Mouse (Mus musculus) adrenal gland, adult 2 months (tissue): ENCODE measurements around the gene Txndc11. TPM values are rescaled to one million over a fixed set of nuclear protein-coding genes. Genes with fewer than 3 reads are reported as not detected.

Source experiments
- DNase-seq: peaks from one replicate; pipeline ENCODE4 v3.0.0; 2021
- polyA plus RNA-seq: library from polyadenylated mRNA; depleted of rRNA; stranded (reverse); fragments of >200 nt; gene quantifications from 2 replicates; pipeline ENCODE4 v1.2.3, GENCODE M21; 2012
- total RNA-seq, 2 experiments: library from RNA; stranded (reverse); gene quantifications; 2 replicates each; pipeline ENCODE4 v1.2.3; 2021

Txndc11 gene
- total and polyA plus RNA-seq, 3 experiments, result 33.2 to 72.4 (median 38.3) TPM

- DNase-seq, result peak; percentile 99
These were observed 68.2 kb downstream of the Txndc11 start, which contains the start of gene Litaf for GRCm38 (mm10) chr16:11066029-11066832. TSS of gene Litaf (minus strand) at chr16:11066157.

DNA sequence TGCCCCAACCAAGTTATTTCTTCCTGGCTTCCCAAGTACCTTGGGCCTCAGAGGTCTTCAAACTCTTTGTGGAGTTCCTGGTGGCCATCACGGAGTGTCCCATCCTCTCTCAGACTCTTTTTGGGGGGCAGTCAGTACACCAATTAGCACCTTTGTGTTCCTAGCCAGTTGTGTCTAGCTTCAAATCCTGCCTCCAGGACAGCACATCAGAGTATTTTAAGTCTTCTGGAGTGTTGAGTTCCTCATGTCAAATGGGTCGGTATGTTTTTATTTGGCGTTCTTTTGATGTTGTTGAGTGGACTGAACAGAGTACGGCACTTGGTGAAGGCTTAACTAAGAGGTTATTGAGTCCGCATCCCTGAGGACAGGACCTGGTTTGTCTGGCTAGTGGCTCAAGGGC lies 69.0 kb downstream of the Txndc11 start:
- DNase-seq, result no peak

DNA sequence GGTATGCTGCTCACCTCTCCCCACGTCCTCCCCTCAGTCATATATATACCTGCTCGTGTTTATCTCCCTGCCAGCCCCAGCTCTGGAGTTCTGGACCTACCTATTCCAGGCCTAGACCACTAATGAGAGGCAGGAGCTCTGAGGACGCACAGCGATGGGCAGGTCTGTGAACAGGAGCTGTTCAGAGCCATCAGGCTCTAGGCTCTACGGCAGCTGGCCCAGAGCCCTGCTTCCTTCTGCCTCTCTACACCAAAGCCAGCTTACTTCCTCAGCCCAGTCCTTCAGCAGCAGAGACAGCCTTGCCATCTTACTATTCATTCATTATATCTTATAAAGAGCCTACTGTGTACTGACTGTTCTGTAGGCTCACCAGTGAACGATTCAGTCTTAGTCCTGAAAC lies 69.7 kb downstream of the Txndc11 start:
- DNase-seq, result no peak

DNA sequence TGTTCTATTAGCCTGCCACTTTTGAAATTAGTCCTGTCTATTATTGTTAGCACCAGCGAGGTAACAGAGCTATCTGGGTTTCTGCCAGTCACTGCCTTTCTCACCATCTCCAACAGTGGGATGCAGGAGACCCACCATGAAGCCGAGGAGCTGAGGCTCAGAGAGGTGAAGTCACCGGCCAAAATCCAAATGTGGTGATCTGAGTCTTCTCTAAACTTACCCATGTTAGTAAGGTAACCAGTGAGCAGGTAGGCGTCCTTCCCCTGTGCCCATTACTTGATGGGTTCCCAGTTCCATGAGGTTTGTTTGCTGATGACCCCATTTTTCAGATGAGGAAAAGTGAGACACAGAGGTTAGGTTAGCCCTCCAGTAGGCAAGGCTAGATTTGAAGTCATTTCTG lies 70.1 kb downstream of the Txndc11 start:
- no peak for DNase-seq

DNA sequence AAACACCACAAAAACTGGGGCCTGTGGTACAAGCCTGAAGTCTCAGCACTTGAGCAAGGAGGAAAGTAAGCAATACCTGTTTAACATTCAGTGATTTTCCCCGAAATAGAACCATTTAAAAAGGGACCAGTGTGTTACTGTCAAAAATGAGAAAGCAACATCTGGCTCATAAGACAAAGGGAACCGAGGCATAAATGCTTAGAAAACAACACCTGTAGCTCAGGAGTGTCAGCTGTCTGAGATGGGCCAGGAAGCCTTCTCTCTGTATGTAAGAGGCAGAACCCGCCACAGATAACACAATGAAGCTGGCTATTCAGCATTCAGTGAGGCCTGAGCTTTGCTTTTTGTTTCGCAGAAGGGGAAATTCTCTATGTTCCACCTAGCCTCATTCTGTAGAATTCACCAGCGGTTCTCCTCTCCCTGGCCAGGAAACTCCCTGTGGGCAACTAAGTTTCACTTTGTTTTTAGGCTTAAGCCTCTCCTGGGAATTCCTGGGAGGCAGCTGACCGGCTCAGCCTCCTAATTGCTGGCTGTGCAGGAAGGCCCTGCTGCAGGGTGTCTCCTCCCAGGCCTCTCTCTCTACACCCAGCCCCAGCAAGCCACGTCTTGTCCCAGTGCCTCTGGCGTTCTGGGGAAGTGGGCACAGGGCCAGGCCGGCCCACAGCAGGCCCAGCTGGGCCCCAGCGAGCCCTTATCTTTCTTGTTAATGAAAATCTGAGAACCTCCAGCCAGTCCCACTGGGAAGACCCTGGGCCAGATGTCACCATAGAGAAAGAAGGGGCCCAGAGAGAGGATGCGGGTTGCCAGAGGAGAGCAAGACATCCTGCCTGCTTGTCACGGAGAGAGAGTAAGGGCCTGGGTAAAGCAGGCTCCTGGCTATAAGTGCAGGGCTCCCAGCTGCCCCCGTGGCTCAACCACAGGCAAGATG lies 71.4 kb downstream of the Txndc11 start:
- peak; percentile 83 for DNase-seq

GRCm38 (mm10) chr16:11060645-11061044 lies 73.8 kb downstream of the Txndc11 start, which contains the start of gene Snn:
TSS of gene Snn (plus strand) at chr16:11060945.
- DNase-seq, result no peak

- no peak for DNase-seq
These were observed 78.5 kb downstream of the Txndc11 start for GRCm38 (mm10) chr16:11055916-11056315.

DNA sequence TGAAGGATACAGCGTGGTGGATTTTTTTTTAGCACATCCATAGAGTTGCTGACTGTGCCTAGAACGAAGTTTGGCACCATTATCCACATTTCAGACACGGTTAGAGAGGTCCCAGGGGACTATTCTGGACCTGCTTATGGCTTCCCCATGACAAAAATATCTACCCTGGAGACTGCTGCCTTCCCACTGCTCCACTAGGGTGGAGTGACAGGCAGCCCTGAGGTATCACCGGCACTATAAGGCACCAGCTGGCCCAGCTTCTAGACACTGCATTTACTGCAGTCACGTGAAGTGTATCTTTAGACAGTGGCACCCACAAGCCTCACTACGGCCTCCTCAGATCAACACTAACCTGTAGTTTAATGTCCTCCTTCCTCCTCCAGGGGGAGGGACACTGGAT lies 79.6 kb downstream of the Txndc11 start:
- DNase-seq, result no peak

DNA sequence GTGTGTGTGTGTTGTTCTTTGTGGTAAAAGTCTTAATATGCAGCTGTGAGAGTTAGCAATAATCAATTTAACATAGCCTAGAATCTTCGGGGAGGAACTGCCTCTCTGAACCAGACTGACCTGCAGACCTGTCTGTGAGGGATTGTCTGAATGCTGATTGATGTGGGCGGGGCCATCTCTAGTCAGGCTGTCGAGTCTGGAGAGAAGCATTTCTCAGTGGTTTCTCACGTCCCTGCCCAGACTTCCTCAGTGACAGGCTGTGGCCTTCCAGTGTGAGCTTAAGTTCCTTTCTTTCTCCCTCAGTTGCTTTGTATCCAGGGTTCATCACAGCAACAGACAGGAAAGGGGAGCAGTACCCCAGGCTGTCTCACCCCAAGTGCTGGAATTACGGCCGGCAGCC lies 80.0 kb downstream of the Txndc11 start:
- no peak for DNase-seq

DNA sequence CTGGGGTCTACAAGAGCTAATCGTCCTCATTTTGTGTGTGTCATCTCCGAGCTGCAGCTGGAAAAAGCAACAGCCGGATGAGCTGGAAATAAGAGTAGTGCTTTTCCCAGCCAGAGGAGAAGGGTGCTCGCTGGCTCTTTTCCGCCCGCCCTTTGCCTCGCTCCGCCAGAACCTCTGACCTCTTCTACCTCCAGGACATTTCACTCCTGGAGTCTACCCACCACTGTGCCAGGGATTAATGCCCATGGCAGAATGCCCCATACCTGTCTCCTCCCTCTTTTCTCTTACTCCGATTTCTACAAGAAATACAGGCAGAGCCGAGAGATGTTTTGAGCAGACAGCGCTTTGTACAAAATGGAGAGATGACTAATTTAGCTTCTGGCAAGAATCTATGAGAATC lies 83.3 kb downstream of the Txndc11 start:
- no peak for DNase-seq

DNA sequence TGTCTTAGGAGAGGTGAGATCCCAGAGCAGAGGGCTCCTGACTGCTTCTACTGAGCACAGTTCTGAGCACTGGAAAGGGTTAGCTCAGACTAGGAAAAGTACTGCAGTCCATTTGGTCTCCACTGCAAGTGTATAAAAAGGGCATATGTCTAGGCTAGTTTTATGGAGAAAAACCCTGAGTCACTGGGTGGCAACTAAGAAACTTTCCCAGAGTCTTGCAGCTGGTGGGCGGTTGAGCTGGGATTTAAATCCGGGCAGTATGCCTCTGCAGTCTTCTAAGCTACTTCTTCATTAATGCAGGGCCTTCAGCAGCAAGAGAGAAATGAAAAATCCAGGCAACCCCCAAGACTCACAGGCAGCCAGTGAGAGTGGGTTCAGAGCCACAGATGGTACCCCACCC lies 84.2 kb downstream of the Txndc11 start:
- DNase-seq, result no peak

DNA sequence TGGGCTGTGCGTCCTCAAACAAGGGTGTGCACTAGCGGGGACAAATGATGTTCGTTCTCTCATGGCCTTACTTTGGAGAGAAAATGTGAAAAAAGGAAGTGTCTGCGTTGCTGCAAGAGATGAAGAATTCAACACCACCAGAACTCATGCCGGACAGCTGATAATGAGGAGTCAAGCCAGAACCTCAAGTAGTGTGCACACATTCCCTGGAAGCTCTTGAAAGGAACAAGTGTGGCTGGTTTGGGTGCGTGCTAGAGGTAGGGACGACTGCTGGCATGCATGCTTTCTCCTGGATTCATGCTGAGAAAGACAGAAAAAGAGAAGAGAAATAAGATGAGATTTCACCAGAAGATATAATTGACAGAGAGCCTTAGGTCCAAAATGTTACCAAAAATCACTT lies 87.3 kb downstream of the Txndc11 start:
- DNase-seq, result no peak

DNA sequence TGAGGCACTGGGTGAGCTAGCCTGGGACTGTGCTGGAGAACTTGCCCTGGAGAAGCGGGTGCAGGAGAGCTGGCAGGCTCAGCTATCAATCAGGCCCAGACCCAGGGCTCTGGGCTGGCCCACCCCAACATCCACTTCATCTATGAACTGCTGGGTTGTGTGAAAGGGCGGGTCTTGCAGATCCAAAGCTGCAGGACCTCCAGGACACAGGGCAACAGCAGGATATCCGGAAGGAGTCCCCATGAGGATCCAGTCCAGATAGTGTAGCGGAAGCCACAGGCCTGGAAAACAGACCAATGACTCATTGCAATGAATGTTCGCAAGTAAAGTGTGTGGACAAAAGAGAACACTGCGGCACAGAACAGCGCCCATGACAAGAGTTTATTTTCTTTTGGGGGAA lies 88.0 kb downstream of the Txndc11 start:
- no peak for DNase-seq

DNA sequence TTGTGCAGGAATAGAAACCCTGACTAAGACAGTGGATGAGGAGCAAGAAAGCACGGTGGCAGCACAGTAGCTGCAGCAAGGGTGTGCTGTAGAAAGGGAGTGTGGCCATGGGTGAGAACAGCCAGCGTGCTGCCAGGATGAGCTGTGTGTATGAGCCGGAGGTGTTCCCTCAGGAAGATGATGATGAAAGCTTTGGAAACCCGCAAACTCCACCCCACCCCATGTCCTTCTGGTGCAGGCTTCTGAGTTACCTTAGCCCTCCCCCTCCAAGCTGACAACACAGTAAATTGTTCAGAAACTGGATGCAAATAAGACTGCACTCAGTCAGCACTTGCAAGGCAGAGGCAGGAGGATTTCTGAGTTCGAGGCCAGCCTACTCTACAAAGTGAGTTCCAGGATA lies 91.2 kb downstream of the Txndc11 start:
- DNase-seq, result no peak

GRCm38 (mm10) chr16:11040603-11041002 lies 93.8 kb downstream of the Txndc11 start:
- DNase-seq, result no peak

- peak; percentile 62 for DNase-seq
These were observed 98.5 kb downstream of the Txndc11 start for GRCm38 (mm10) chr16:11035790-11036431.

GRCm38 (mm10) chr16:11035273-11035672 lies 99.2 kb downstream of the Txndc11 start:
- DNase-seq, result no peak

GRCm38 (mm10) chr16:11034193-11034803 lies 100.2 kb downstream of the Txndc11 start:
- peak; percentile 87 for DNase-seq

GRCm38 (mm10) chr16:11031320-11031719 lies 103.1 kb downstream of the Txndc11 start:
- no peak for DNase-seq

DNA sequence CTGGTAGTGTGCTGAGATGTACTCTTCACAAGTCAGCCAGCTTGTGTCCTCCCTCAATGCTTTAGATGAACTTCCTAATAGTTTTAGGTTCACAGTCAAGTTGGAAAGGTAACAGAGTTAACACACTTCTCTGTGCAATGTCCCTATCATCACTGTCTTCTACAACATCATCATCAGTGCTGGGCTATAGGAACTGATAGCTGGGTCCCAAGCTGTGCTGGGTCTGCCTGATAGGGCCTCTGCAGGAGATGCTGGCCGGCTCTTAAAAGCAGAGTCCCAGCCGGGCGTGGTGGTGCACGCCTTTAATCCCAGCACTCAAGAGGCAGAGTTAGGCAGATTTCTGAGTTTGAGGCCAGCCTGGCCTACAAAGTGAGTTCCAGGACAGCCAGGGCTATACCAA lies 103.6 kb downstream of the Txndc11 start:
- no peak for DNase-seq

DNA sequence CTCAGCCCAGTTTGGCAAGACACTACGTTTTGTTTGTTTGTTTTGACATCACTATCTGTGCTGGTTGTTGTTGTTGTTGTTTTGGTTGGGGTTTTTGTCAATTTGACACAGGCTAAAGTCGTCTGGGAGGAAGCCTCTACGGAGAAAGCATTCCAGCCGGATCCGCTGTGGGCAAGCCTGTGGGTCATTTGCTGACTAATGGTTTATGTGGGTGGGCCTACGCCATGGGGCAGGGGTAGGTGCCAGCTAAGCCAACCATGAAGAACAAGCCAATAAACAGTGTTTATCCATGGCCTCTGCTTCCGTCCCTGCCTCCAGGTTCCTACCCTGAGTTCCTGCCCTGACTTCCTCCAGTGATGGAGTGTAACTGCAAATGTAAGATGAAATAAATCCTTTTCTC lies 106.2 kb downstream of the Txndc11 start:
- no peak for DNase-seq
